Mouse (Mus musculus) left cerebral cortex, adult 8-10 months (tissue): ENCODE results near the gene Set. TPM values are rescaled to one million over a fixed set of nuclear protein-coding genes. Genes with fewer than 3 reads are reported as not detected.
"Not testable (repeated sequence)": the region's sequence is repeated elsewhere in the genome, so short reads cannot be mapped to it uniquely, and the experiment has no call there.

ENCODE experiments used
- DNase-seq, 2 experiments: peaks; one replicate each; pipeline ENCODE4 v3.0.0; 2022; ENCODE audit warnings: low spot score in 2 of 2
- total RNA-seq, 4 experiments: library from RNA; stranded (reverse); gene quantifications; 2 replicates each; pipeline ENCODE4 v1.2.4; 2022

Set gene
- 100 to 1,000 TPM; 190 to 221 (median 207) TPM for total RNA-seq

GRCm38 (mm10) chr2:30057223-30057904 lies at the start of gene Set:
Gene Set, plus strand, starts transcription at chr2:30057378.
- DNase-seq, result no peak

DNA sequence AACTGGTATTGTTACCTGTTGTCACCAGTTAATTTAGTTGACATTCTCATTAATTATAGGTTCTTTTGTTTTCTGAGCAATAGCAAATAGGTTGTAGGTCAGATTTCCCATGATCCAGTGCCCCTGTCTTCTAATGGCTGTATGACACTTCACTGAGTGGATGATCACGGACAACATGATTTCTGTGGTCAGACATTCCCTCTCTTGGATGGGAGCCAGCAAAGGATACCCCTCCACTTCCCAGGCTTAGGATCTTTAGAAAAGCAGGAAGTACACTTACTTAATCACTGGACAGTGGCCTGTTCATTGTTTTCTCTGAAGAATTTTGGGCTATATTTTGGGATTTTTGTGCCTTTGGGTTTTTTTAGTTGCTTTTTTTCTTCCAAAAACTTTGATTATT lies 48.1 kb upstream of the Set start:
- no peak for DNase-seq

DNA sequence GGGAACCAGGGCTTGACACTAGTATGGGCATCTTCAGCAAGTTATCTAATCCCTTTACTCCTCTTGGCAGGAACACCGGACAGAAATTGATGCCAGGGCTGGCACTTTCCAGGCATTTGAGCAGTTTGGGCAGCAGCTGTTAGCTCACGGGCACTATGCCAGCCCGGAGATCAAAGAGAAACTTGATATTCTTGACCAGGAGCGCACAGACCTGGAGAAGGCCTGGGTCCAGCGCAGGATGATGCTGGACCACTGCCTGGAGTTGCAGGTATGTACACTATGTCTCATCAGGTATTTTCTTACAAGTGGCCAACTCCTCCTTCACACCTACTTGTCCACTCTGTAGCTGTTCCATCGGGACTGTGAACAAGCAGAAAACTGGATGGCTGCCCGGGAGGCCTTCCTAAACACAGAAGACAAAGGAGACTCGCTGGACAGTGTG lies 46.3 kb upstream of the Set start:
- no peak for DNase-seq

DNA sequence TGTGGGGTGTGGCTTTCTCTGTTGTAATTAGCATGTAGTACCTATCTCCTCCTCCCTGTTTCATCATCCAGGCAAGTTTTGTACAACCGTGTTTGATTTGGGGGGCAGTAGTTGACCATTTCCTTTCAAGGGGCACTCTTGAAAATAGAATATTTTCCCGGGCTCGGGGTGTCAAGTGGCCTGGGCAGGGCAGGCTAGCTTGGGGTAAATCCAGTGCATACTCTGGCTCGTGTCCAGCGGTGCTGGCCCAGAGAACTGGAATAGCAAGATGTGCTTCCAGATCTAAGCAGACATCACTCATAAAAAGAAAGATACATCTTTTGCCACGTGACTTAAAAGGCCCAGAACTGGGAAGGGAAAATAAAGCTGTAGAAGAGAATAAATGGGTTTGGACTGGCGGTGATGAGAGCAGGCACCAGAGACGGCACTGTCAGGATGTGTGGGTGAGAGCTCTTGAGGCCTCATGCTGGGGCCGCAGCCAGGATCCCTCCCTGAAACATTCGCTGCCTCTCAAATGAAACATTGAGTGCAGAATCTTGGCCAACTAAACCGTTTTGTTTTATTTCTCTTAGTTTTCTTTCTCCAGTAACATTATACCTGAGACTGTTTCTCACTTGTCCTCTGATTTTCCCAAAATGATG lies 42.7 kb upstream of the Set start:
- no peak for DNase-seq

- no peak for DNase-seq
These were observed 31.7 kb upstream of the Set start for GRCm38 (mm10) chr2:30025454-30025853.

- no peak for DNase-seq
These were observed 30.2 kb upstream of the Set start for GRCm38 (mm10) chr2:30026997-30027396.

DNA sequence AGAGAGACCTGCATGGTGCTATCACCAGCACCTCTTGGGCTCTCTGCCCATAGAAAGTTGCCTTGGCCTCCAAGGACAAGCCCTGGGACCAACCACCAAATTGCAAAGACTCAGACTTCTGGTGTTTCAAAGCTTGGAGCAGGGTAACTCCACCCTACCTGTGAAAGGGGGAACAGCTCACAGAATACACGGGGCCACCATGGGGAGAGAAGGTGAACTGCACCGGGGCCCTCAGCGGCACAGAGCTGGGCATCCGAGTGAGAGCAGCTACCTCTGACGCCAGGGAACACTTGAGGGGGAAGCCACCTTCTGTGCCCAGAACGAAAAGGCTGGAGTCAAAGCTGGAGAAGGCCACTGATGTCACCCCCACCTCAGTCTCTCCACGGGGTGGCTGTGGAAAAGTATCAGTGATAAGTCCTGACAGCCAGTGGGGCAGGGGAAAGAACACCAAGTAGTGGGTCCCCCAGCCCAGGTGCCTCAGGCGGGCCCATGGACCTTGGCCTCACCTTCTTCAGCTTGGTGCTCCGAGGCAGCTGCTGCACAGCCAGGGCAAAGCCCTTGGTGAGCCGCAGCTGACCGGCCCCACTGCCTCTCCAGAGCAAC lies 24.8 kb upstream of the Set start:
- DNase-seq, result no peak

- no peak for DNase-seq
These were observed 24.2 kb upstream of the Set start for GRCm38 (mm10) chr2:30032957-30033356.

DNA sequence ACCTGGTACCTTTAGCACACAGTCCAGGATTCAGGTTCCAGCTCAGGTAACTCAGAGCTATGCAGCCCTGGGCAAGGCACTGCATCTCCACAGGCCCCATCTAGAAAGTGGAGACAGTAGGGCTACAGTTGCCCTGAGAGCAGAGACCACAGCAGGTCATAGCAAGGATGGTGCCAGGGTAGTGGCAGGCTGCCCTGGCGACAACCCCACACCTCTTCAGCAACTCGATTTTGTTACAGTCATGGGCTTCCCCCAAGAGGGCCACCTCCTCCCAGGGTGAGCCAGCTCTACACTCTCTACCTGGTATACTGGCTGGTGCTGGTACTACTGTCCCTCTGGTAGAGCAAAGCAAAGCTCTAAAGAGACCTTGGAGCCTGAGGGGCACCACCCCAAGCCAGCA lies 19.4 kb upstream of the Set start:
- DNase-seq, result no peak

DNA sequence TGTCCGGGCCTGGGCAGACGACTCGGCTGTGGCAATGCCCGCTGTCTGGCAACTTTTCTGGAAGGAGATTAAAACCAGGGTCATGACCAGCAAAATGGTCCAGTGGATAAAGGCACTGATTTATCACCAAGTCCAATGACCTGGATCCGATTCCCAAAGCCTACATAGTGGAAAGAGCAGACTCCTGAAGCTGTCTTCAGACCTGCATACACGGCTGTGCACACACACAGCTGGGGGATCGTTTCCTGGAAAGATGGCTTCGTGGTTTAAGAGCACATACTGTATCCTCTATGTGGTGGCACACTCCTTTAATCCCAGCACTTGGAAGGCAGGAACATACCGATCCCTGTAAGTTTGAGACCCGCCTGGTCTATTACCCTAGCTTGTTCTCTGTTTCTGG lies 18.8 kb upstream of the Set start:
- DNase-seq, result no peak

GRCm38 (mm10) chr2:30039687-30040086 lies 17.5 kb upstream of the Set start:
- DNase-seq, result no peak

DNA sequence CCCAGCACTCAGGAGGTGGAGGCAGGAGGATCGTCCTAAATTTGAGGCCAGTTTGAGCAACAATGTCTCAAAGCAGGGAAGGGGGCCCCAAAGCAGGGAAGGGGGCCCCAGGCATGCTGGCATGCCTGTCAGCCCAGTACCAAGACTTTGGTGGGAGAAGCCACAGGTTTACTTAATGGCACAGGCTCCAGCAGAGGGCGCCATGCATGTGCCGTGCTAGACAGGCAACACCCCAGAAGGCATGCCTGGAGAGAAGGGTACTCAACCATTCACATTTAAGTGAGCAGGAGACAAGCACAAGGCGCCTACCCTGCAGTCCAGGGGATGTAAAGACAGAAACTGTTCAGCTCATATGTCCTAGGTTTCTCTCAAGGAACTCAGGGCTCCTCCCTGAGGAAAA lies 14.7 kb upstream of the Set start:
- no peak for DNase-seq

- DNase-seq, result no peak
These were observed 12.6 kb upstream of the Set start for GRCm38 (mm10) chr2:30044550-30044949.

DNA sequence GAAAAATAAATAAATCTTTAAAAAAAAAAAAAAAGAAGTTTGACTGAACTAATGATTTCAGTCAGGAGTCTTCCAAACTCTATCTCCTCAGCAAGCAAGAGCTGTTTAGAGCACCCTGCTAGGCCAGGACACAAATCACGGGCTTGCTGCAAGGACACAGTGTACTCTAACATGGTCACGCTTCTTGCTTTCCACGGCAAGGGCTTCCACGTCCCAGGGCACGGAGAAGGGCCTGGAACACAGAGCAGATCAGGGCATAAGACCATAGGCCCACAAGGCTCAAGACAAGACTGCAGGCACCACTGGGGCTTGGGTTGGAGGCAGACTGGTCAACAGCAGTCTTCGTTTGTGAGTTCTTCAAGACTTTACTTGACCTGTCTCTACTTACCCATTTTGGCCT lies 10.1 kb upstream of the Set start:
- no peak for DNase-seq

DNA sequence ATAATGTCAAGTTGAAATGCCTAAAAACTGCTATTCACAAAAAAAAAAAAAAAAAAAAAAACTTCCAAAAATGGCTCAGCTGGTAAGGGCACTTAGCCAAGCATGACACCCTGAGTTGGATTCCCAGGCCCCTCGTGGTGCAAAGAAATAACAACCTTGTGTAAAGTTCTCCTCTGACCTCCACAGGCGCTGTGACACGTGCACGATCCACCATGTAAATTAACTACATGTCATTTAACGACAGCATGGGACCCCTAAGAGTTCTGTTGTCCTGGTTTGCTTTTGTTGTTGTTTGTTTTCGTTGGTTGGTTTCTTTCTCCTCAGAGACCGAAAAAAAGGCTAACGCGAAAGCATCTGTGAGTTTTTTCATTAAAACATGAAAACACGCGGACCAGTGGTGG lies 9.1 kb upstream of the Set start:
- DNase-seq, result no peak

GRCm38 (mm10) chr2:30048699-30049388 lies 8.3 kb upstream of the Set start, which contains the start of gene Wdr34:
Gene Wdr34, minus strand, starts transcription at chr2:30048881.
- peak; percentile 93 to 96 for DNase-seq

DNA sequence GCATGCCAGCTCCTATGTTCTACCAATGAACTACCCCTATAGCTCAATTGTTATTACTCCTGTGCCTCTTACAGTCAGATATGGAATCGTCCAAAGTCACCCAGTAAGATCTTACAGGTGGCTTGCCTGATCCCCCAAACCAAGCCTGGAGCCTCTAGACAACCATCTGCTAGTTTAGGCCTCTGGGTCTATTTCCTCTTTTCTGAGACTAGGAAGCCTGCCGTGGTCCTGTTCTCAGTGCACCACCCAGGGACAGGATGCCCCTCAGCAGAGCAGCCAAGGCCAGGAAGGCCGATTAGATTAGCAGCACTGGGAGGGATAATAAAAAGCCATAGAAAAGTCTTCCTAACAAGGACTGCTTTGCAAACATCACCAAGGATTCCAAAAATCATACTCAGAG lies 7.3 kb upstream of the Set start:
- no peak for DNase-seq

- no peak for DNase-seq
These were observed 5.0 kb upstream of the Set start for GRCm38 (mm10) chr2:30051992-30052761.

GRCm38 (mm10) chr2:30055310-30055709 lies 1.9 kb upstream of the Set start:
- DNase-seq, result not testable (repeated sequence)

DNA sequence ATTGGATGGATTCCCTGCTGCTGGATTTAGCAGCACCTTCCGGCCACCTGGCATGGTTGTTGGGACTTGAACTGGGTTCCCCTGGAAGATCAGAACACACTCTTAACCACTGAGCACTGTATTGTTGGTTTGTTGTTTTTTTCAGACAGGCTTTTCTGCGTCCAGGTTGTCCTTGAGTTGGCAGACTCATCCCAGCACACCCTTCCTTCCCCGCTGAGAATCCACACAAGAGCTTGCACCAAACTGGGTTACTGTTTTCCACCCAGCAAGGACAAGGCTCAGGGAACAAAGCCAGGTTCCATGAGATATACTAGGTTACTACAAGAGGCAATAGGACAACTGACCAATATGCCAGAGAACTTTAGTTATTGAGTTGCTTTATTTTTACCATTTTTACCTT lies 442 bp upstream of the Set start:
- no peak for DNase-seq

- DNase-seq, result no peak
These were observed 1.2 kb downstream of the Set start for GRCm38 (mm10) chr2:30058418-30058817.
